Mouse (Mus musculus) Muller cell, postnatal 12 days (primary cell): Measurements from ENCODE around the gene Itm2c.

ENCODE experiments used
- DNase-seq: peaks from one replicate; pipeline ENCODE4 v3.0.0-alpha.2; 2015; ENCODE audit errors: inconsistent ontology term

Gene Itm2c

GRCm38 (mm10) chr1:85894231-85894747, at the start of gene Itm2c:
Itm2c (plus strand) TSS chr1:85894281.
- DNase-seq: peak; percentile 89

- no peak for DNase-seq
Observed at GRCm38 (mm10) chr1:85844981-85845380, 49.1 kb upstream of the Itm2c start.

GRCm38 (mm10) chr1:85845476-85845875, 48.6 kb upstream of the Itm2c start:
- DNase-seq: no peak

- no peak for DNase-seq
Observed at GRCm38 (mm10) chr1:85849016-85849415, 45.1 kb upstream of the Itm2c start.

GRCm38 (mm10) chr1:85850851-85851250, 43.2 kb upstream of the Itm2c start:
- no peak for DNase-seq

GRCm38 (mm10) chr1:85852996-85853689, 40.9 kb upstream of the Itm2c start:
- DNase-seq: peak; percentile 51

GRCm38 (mm10) chr1:85853865-85854264, 40.2 kb upstream of the Itm2c start:
- DNase-seq: no peak

- no peak for DNase-seq
Observed at GRCm38 (mm10) chr1:85854475-85854874, 39.6 kb upstream of the Itm2c start.

- DNase-seq: no peak
Observed at GRCm38 (mm10) chr1:85856266-85856665, 37.8 kb upstream of the Itm2c start.

- no peak for DNase-seq
Observed at GRCm38 (mm10) chr1:85857261-85857754, 36.8 kb upstream of the Itm2c start.

GRCm38 (mm10) chr1:85864383-85864782, 29.7 kb upstream of the Itm2c start:
- no peak for DNase-seq

- DNase-seq: no peak
Observed at GRCm38 (mm10) chr1:85870001-85870400, 24.1 kb upstream of the Itm2c start.

GRCm38 (mm10) chr1:85870546-85870945, 23.5 kb upstream of the Itm2c start:
- no peak for DNase-seq

GRCm38 (mm10) chr1:85882003-85882402, 12.1 kb upstream of the Itm2c start:
- no peak for DNase-seq

GRCm38 (mm10) chr1:85887221-85887620, 6.9 kb upstream of the Itm2c start:
- no peak for DNase-seq

- DNase-seq: peak; percentile 81
Observed at GRCm38 (mm10) chr1:85894748-85895360, 773 bp downstream of the Itm2c start.

- peak; percentile 83 for DNase-seq
Observed at GRCm38 (mm10) chr1:85895391-85895837, 1.3 kb downstream of the Itm2c start.

GRCm38 (mm10) chr1:85896110-85896509, 2.0 kb downstream of the Itm2c start:
- DNase-seq: no peak

- no peak for DNase-seq
Observed at GRCm38 (mm10) chr1:85896781-85897700, 3.0 kb downstream of the Itm2c start.

GRCm38 (mm10) chr1:85897901-85898760, 4.0 kb downstream of the Itm2c start:
- no peak for DNase-seq
